Mouse (Mus musculus) lung, postnatal 0 days (tissue): ENCODE measurements around the gene Slc12a6. TPM values are rescaled to one million over a fixed set of nuclear protein-coding genes. Genes with fewer than 3 reads are reported as not detected.

Experiments
- ATAC-seq: fragments of 200-750 bp; cut with Nextera tagmentation; 2 replicates; pipeline ENCODE4 v1.8.0; 2017; ENCODE audit warnings: moderate library complexity
- DNase-seq: peaks from one replicate; pipeline ENCODE4 v3.0.0-alpha.2; 2016; ENCODE audit warnings: low spot score
- H3K27ac ChIP-seq: fragments of 300-500 bp; sonication (generic); 2 replicates; pipeline ENCODE4 v1.5.1; 2014; ENCODE audit warnings: antibody characterized with exemption, mild to moderate bottlenecking, low read length, mixed read lengths
- H3K27me3 ChIP-seq: fragments of 300-500 bp; sonication (generic); replicated peaks from 2 replicates; pipeline ENCODE4 v1.6.1; 2014; ENCODE audit warnings: low read length, mixed read lengths; ENCODE audit not compliant: insufficient read depth
- H3K36me3 ChIP-seq: fragments of 300-500 bp; sonication (generic); 2 replicates; pipeline ENCODE4 v1.6.1; 2014; ENCODE audit warnings: low read length, mixed read lengths; ENCODE audit not compliant: insufficient read depth
- H3K4me1 ChIP-seq: fragments of 300-500 bp; sonication (generic); 2 replicates; pipeline ENCODE4 v1.6.1; 2014; ENCODE audit warnings: antibody characterized with exemption, low read depth, low read length, mixed read lengths; ENCODE audit not compliant: insufficient read depth
- H3K4me2 ChIP-seq: fragments of 300-500 bp; sonication (generic); replicated peaks from 2 replicates; pipeline ENCODE4 v1.6.1; 2014; ENCODE audit warnings: low read depth, mild to moderate bottlenecking, low read length, moderate library complexity, mixed read lengths
- H3K4me3 ChIP-seq: fragments of 300-500 bp; sonication (generic); 2 replicates; pipeline ENCODE4 v1.5.1; 2014; ENCODE audit warnings: low read depth, low read length
- H3K9ac ChIP-seq: fragments of 300-500 bp; sonication (generic); replicated peaks from 2 replicates; pipeline ENCODE4 v1.6.1; 2014; ENCODE audit warnings: low read depth, mild to moderate bottlenecking
- H3K9me3 ChIP-seq: fragments of 300-500 bp; sonication (generic); 2 replicates; pipeline ENCODE4 v1.6.1; 2016; ENCODE audit warnings: low read length, mixed read lengths
- CTCF ChIP-seq: IDR thresholded peaks from 2 replicates; pipeline ENCODE4 v1.5.1; 2016; ENCODE audit warnings: antibody characterized with exemption, mild to moderate bottlenecking
- EP300 ChIP-seq: IDR thresholded peaks from 2 replicates; pipeline ENCODE4 v1.6.1; 2016; ENCODE audit warnings: antibody characterized with exemption, mild to moderate bottlenecking, control low read depth
- WGBS: fragments of 180-500 bp; shearing (Covaris S2); extraction: QIAGEN DNeasy Blood & Tissue Kit; methylation state at CpG from one replicate; pipeline ENCODE4 v1.1.7; 2014; 5-methylcytosine and 5-hydroxymethylcytosine counted together
- polyA plus RNA-seq: library from polyadenylated mRNA; unstranded; fragments of >200 nt; fragmentation: Nextera tagmentation; extraction: Ambion mirVana; gene quantifications from 2 replicates; pipeline ENCODE4 v1.2.1, GENCODE M21; 2015

The Slc12a6 gene
- polyA plus RNA-seq, 1 experiment from 2014 or later, result 9.0 TPM

GRCm38 (mm10) chr2:112232623-112233022, 33.0 kb upstream of the Slc12a6 start:
- DNase-seq, result peak; percentile 45
- ATAC-seq, result no peak
- Histone ChIP-seq H3K4me2 (no peak overlapping the region), H3K4me3 (no peak overlapping the region), H3K9me3 (no peaks in the 10 kb centered on the region), H3K27ac (no peak overlapping the region), H3K4me1 (no peaks in the 10 kb centered on the region), H3K9ac (no peak overlapping the region), H3K36me3 (no peaks in the 10 kb centered on the region), H3K27me3 (no peaks in the 10 kb centered on the region)
- TF ChIP-seq EP300 (no peak), CTCF (no peak)
- 73% methylated on average over 1 of the region's 1 CpGs for WGBS

GRCm38 (mm10) chr2:112236620-112237019, 29.0 kb upstream of the Slc12a6 start:
- no peak for ATAC-seq
- H3K36me3 ChIP-seq, result no peaks in the 10 kb centered on the region
- TF ChIP-seq EP300 (no peak), CTCF (no peak)

GRCm38 (mm10) chr2:112238006-112238405, 27.6 kb upstream of the Slc12a6 start:
- DNase-seq (no peak), ATAC-seq (no peak)
- no peak overlapping the region for H3K9ac ChIP-seq
- H3K36me3 ChIP-seq, result no peaks in the 10 kb centered on the region
- H3K27ac ChIP-seq, result no peak overlapping the region
- no peaks in the 10 kb centered on the region for H3K9me3 ChIP-seq
- TF ChIP-seq CTCF (no peak), EP300 (no peak)
- H3K4me3 ChIP-seq, result no peak overlapping the region
- no peaks in the 10 kb centered on the region for H3K27me3 ChIP-seq
- H3K4me1 ChIP-seq, result peaks cover 6% of the 10 kb centered on the region; the same call in 1 of the 2 replicates
- H3K4me2 ChIP-seq, result no peak overlapping the region
- WGBS, result 12% methylated on average over 4 of the region's 4 CpGs

More at GRCm38 (mm10) chr2:112236620-112237019, 29.0 kb upstream of the Slc12a6 start:
- Histone ChIP-seq H3K27me3 (no peaks in the 10 kb centered on the region), H3K4me1 (peaks cover 6% of the 10 kb centered on the region; the same call in 1 of the 2 replicates), H3K9ac (no peak overlapping the region), H3K4me3 (no peak overlapping the region), H3K9me3 (no peaks in the 10 kb centered on the region), H3K4me2 (no peak overlapping the region), H3K27ac (no peak overlapping the region)
- 71% methylated on average over 2 of the region's 2 CpGs for WGBS
- DNase-seq, result no peak

- H3K4me3 ChIP-seq, result peak within 1 kb of the TSS; percentile 86
- peaks cover 6% of the 10 kb centered on the region; the same call in 1 of the 2 replicates for H3K4me1 ChIP-seq
- peak within 1 kb of the TSS; percentile 41 for H3K9ac ChIP-seq
- H3K36me3 ChIP-seq, result no peaks in the 10 kb centered on the region
- peak within 1 kb of the TSS; percentile 89 for H3K4me2 ChIP-seq
- peak; percentile 86 for DNase-seq
- TF ChIP-seq EP300, result no peak
- TF ChIP-seq CTCF, result peak; percentile 94
- under 1% methylated on average over 82 of the region's 94 CpGs for WGBS
- H3K27me3 ChIP-seq, result no peaks in the 10 kb centered on the region
- no peaks in the 10 kb centered on the region for H3K9me3 ChIP-seq
- peak within 1 kb of the TSS; percentile 81 for H3K27ac ChIP-seq
- peak; percentile 94 for ATAC-seq
Measured at GRCm38 (mm10) chr2:112239212-112239934, 26.3 kb upstream of the Slc12a6 start, which contains the start of gene Lpcat4. TSS of gene Lpcat4 (plus strand) at chr2:112239468.

GRCm38 (mm10) chr2:112239935-112240721, 25.5 kb upstream of the Slc12a6 start:
- ATAC-seq, result peak; percentile 17
- Histone ChIP-seq H3K4me2 (peak overlapping the region; percentile 89), H3K27me3 (no peaks in the 10 kb centered on the region), H3K9me3 (no peaks in the 10 kb centered on the region), H3K27ac (0 out of 2 replicates have a peak overlapping the region, but pooled peaks have one; percentile 81), H3K4me3 (peak overlapping the region; percentile 86), H3K36me3 (no peaks in the 10 kb centered on the region), H3K4me1 (peaks cover 6% of the 10 kb centered on the region; the same call in 1 of the 2 replicates), H3K9ac (peak overlapping the region; percentile 41; the same call in 1 of the 2 replicates)
- TF ChIP-seq EP300, result no peak
- peak; percentile 17; the same call in 1 of the 2 replicates for TF ChIP-seq CTCF
- WGBS, result 2% methylated on average over 25 of the region's 28 CpGs
- DNase-seq, result peak; percentile 23

GRCm38 (mm10) chr2:112241787-112242186, 23.8 kb upstream of the Slc12a6 start:
- Histone ChIP-seq H3K4me1 (peaks cover 6% of the 10 kb centered on the region; the same call in 1 of the 2 replicates), H3K4me3 (no peak overlapping the region)

More at GRCm38 (mm10) chr2:112241787-112242186, 23.8 kb upstream of the Slc12a6 start:
- Histone ChIP-seq H3K36me3 (no peaks in the 10 kb centered on the region), H3K4me2 (no peak overlapping the region), H3K9ac (no peak overlapping the region), H3K27ac (no peak overlapping the region), H3K27me3 (no peaks in the 10 kb centered on the region), H3K9me3 (no peaks in the 10 kb centered on the region)
- 76% methylated on average over 14 of the region's 14 CpGs for WGBS
- ATAC-seq, result no peak
- no peak for DNase-seq
- TF ChIP-seq CTCF (no peak), EP300 (no peak)
